Mouse (Mus musculus): ENCODE data around the gene Gm21969. TPM values are rescaled to one million over a fixed set of nuclear protein-coding genes. Genes with fewer than 3 reads are reported as not detected.

The Gm21969 gene
- total RNA-seq, 2 experiments from 2014 or later: not detected

GRCm38 (mm10) chr4:139583629-139584245 lies 19.2 kb upstream of the Gm21969 start:
- no peak for ATAC-seq (replicated peaks; ENCODE audit: low FRiP score, poor library complexity, severe bottlenecking)

- ATAC-seq (replicated peaks; ENCODE audit: low FRiP score, poor library complexity, severe bottlenecking): no peak
Observed at GRCm38 (mm10) chr4:139584704-139585103, 18.3 kb upstream of the Gm21969 start.

- ATAC-seq (replicated peaks; ENCODE audit: low FRiP score, poor library complexity, severe bottlenecking): no peak
Observed at GRCm38 (mm10) chr4:139585713-139586112, 17.3 kb upstream of the Gm21969 start.

GRCm38 (mm10) chr4:139587370-139587769 lies 15.6 kb upstream of the Gm21969 start:
- no peak for ATAC-seq (replicated peaks; ENCODE audit: low FRiP score, poor library complexity, severe bottlenecking)

- no peak for ATAC-seq (replicated peaks; ENCODE audit: low FRiP score, poor library complexity, severe bottlenecking)
Observed at GRCm38 (mm10) chr4:139587773-139588172, 15.2 kb upstream of the Gm21969 start.

GRCm38 (mm10) chr4:139589351-139590027 lies 13.5 kb upstream of the Gm21969 start:
- no peak for ATAC-seq (replicated peaks; ENCODE audit: low FRiP score, poor library complexity, severe bottlenecking)

GRCm38 (mm10) chr4:139590446-139590845 lies 12.5 kb upstream of the Gm21969 start:
- ATAC-seq (replicated peaks; ENCODE audit: low FRiP score, poor library complexity, severe bottlenecking): no peak

- no peak for ATAC-seq (replicated peaks; ENCODE audit: low FRiP score, poor library complexity, severe bottlenecking)
Observed at GRCm38 (mm10) chr4:139592895-139593294, 10.1 kb upstream of the Gm21969 start.

GRCm38 (mm10) chr4:139593383-139593782 lies 9.6 kb upstream of the Gm21969 start:
- ATAC-seq (replicated peaks; ENCODE audit: low FRiP score, poor library complexity, severe bottlenecking): no peak

GRCm38 (mm10) chr4:139594062-139594461 lies 8.9 kb upstream of the Gm21969 start:
- ATAC-seq (replicated peaks; ENCODE audit: low FRiP score, poor library complexity, severe bottlenecking): no peak

- ATAC-seq (replicated peaks; ENCODE audit: low FRiP score, poor library complexity, severe bottlenecking): no peak
Observed at GRCm38 (mm10) chr4:139596715-139597114, 6.3 kb upstream of the Gm21969 start.

GRCm38 (mm10) chr4:139597286-139598284 lies 5.4 kb upstream of the Gm21969 start:
- no peak for ATAC-seq (replicated peaks; ENCODE audit: low FRiP score, poor library complexity, severe bottlenecking)

- no peak for ATAC-seq (replicated peaks; ENCODE audit: low FRiP score, poor library complexity, severe bottlenecking)
Observed at GRCm38 (mm10) chr4:139598356-139598755, 4.6 kb upstream of the Gm21969 start.

GRCm38 (mm10) chr4:139598950-139599518 lies 4.0 kb upstream of the Gm21969 start:
- ATAC-seq (replicated peaks; ENCODE audit: low FRiP score, poor library complexity, severe bottlenecking): no peak

GRCm38 (mm10) chr4:139601519-139602356 lies 1.2 kb upstream of the Gm21969 start:
- ATAC-seq (replicated peaks; ENCODE audit: low FRiP score, poor library complexity, severe bottlenecking): no peak

- no peak for ATAC-seq (replicated peaks; ENCODE audit: low FRiP score, poor library complexity, severe bottlenecking)
Observed at GRCm38 (mm10) chr4:139605216-139605615, 2.2 kb downstream of the Gm21969 start.

GRCm38 (mm10) chr4:139606732-139607131 lies 3.7 kb downstream of the Gm21969 start:
- no peak for ATAC-seq (replicated peaks; ENCODE audit: low FRiP score, poor library complexity, severe bottlenecking)

- ATAC-seq (replicated peaks; ENCODE audit: low FRiP score, poor library complexity, severe bottlenecking): no peak
Observed at GRCm38 (mm10) chr4:139608975-139609374, 6.0 kb downstream of the Gm21969 start.

- ATAC-seq (replicated peaks; ENCODE audit: low FRiP score, poor library complexity, severe bottlenecking): no peak
Observed at GRCm38 (mm10) chr4:139610954-139611353, 8.0 kb downstream of the Gm21969 start.
